Mouse (Mus musculus) G1E (cell line): Measurements from ENCODE around the gene Dcaf5.

Experiments used
- CTCF ChIP-seq: IDR thresholded peaks from 2 replicates; pipeline ENCODE4 v1.5.1; 2012; ENCODE audit warnings: low read depth, low read length, inconsistent platforms, mixed read lengths
- GATA1 ChIP-seq: IDR thresholded peaks from 2 replicates; pipeline ENCODE4 v1.6.1; 2012; ENCODE audit warnings: borderline replicate concordance, low read length, inconsistent platforms, mixed read lengths
- POLR2AphosphoS5 ChIP-seq: IDR thresholded peaks from 2 replicates; pipeline ENCODE4 v1.6.1; 2012; ENCODE audit warnings: low read depth, low read length, inconsistent platforms; ENCODE audit not compliant: insufficient replicate concordance
- TAL1 ChIP-seq: conservative IDR thresholded peaks from 2 replicates; pipeline ENCODE4 v1.6.1; 2012; ENCODE audit warnings: low read depth, low read length, inconsistent platforms, mixed read lengths

DNA sequence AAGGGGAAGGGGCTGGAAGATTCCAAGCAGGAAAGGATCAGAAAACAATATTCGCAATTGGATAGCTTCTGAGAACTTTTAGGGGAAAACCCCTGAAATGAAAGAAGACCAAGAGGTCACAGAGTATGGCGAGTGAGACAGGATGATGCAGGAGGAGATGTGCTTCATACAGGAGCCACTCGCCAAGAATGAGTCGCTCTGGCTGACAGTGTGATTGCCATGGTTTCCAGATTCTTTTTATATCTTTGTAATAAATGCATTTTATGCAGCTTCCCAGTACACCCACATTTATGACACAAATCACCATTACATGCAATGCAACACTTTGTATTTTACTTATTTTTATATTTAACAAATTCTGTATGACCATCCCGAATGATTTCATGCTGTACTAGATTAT lies 49.1 kb downstream of the Dcaf5 start:
- TF ChIP-seq GATA1 (no peak), CTCF (no peak), TAL1 (no peak), POLR2AphosphoS5 (no peak)
